Mouse (Mus musculus) lung, adult 2 months (tissue): ENCODE results near the gene Olfr196.
"Not testable (repeated sequence)": the region's sequence is repeated elsewhere in the genome, so short reads cannot be mapped to it uniquely, and the experiment has no call there.

ENCODE experiments used
- CTCF ChIP-seq: fragments of 200-500 bp; IDR thresholded peaks from 2 replicates; pipeline ENCODE4 v1.5.1; 2011; ENCODE audit warnings: mild to moderate bottlenecking, low read length, control low read depth; ENCODE audit not compliant: insufficient read depth
- POLR2A ChIP-seq: fragments of 200-500 bp; IDR thresholded peaks from 2 replicates; pipeline ENCODE4 v1.6.1; 2011; ENCODE audit warnings: low read depth, mild to moderate bottlenecking, control low read depth, low read length, borderline replicate concordance; ENCODE audit errors: extremely low read depth

DNA sequence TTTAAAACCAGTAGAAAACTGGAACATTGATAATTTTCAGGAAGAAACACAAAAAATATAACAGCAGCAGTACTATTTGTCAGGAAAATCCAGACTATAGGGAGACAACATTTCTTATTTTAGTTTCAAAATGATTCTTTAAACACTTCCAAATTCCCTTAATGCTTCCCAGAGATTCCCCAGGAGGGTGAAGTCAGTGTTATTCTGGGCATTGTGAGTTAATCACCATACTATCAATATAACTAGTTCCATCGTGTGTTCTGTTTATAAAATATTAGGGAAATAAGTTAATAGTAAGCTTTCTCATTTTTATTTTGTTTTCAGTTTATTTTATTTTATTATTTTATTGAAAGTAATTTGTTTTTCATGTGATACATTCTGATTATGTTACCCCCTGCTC, 33.2 kb upstream of the Olfr196 start, which contains the start of gene Olfr198:
- TF ChIP-seq CTCF, POLR2A: not testable (repeated sequence)
